Mouse (Mus musculus) liver (tissue): ENCODE measurements around the gene Acot1.
"Not testable (repeated sequence)": the region's sequence is repeated elsewhere in the genome, so short reads cannot be mapped to it uniquely, and the experiment has no call there.

Source experiments
- DNase-seq: peaks from one replicate; pipeline ENCODE4 v3.0.0-alpha.2; 2020; ENCODE audit warnings: mixed read lengths

Gene Acot1

DNA sequence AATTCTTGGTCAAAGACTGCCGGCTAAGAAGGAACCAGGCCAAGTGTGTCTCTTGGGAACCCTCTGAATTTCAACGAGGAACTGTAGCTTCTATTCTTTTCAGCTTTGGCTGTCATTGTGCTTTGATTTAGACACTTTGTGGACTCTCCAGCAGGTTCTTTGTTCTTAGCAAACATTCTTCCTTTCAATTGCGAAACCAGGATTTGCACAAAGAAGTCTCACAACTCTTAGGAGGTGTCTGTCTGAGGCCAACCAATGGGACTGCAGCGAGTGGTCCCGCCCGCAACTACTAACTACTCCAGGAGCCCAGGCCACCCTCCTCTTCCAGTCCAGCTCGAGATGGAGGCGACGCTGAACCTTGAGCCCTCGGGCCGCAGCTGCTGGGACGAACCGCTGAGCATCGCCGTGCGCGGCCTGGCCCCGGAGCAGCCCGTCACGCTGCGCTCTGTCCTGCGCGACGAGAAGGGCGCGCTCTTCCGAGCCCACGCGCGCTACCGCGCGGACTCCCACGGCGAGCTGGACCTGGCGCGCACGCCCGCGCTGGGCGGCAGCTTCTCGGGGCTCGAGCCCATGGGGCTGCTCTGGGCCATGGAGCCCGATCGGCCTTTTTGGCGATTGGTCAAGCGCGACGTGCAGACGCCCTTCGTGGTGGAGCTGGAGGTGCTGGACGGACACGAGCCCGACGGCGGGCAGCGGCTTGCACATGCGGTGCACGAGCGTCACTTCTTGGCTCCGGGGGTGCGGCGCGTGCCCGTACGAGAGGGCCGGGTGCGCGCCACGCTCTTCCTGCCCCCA is at the start of gene Acot1:
Gene Acot1, plus strand, starts transcription at position 320 of the 795 bp plus-strand sequence.
- peak; percentile 53 for DNase-seq

DNA sequence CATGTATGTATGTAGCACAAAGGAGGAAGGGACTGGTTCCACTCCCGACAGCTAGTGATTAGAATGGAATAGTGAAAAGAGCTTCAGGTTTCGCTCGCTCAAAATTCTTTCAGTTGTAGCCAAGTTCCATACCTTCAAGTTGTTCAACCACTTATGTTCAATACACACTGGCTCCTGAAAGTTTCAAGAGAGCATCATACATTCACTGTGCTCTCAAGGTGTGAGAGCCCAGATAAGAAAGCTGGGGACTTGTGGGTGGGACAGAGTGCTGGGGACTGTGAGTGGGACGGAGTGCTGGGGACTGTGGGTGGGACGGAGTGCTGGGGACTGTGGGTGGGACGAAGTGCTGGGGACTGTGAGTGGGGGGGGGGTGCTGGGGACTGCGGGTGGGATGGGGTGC is 44.1 kb upstream of the Acot1 start:
- no peak for DNase-seq

DNA sequence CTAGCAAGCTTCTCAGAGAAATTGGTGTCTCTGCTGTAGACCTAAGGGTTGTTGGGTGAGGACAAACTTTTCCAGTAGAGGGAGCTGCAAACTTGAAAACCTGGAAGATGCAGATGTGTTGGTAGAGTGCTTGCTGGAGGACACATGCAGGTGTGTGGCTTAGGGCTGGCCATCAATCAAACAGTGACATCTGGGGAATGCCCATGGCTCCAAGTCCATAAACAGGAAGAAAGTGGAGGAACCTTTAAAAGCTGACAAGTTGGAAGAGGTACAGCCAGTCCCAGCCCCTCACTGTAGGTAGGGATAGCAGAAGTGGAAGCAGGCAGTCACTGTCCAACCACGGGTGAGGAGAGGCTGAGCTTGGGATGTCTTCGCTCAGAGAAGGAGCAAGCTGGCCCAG is 37.2 kb upstream of the Acot1 start:
- DNase-seq: no peak

DNA sequence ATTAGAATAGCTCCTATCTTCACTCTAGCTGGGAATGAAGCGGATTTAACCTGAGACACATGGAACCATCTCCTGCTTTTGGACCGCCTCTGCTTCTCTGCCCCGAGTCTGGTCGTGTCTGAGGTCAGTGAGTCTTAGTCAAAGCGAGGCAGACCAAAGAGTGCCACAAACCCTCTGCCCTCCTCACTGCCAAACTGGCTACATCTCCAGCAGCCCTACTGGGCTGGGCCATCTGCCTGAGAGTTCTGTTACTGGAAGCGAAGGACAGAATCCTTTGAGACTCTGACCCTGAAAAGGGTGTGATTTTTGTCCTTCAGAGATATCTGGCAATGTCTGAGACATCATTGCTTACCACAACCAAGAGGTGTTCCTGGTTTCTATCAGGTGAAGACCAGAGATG is 30.4 kb upstream of the Acot1 start:
- DNase-seq: no peak

DNA sequence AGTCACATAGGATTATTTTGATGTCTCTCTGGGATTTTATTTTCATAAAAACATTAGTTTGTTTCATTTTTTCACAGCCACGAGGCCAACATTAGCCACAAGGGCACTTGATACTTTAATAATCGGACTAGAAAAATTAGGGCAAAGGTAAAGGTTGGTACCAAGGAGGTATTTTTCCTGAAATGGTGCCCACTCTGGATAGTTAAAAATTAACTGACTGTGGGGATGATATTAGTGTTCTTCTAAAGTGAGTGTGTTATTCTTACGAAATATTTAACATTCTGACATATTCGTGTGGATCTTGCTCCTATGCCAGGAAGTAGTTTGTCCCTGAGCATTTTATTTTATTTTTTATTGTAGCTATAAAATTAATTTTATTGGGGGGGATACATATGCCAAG is 27.7 kb upstream of the Acot1 start:
- no peak for DNase-seq

DNA sequence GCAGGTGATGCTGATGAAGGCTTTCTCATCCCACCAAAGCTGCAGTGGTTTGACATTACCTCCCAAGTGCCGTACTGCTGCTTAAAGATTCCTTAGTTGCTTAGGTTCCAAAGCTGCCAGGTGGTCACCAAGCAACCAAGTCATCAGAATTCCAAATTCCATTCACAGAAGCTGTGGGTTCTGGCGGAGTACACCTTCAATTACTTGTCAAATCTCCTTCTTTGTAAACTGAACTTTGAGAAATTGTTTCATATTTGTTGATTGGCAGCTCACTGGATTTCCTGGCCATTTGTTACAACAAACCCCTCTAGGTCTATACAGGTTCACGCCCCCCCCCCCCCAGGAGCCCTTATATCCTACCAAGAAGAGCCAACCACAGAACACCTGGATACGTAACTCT is 24.5 kb upstream of the Acot1 start, which contains the start of gene Heatr4:
Gene Heatr4, minus strand, starts transcription at position 101 of the 400 bp plus-strand sequence.
- DNase-seq: no peak

DNA sequence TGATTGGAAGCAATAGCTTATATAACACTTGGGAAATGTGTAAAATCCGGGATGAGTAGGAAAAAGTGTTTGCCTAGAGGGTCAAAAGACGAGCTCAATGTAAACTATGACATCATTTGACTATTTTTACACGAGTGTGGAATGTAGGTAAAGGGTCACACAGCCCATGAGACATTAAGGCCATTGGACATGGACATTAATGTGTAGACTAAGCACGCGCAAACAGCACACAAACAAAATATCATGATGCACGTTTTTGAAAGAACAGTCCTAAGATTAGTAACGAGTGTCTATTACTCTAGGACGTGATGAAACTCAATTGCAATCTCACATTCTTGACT is 22.1 kb upstream of the Acot1 start:
- no peak for DNase-seq

DNA sequence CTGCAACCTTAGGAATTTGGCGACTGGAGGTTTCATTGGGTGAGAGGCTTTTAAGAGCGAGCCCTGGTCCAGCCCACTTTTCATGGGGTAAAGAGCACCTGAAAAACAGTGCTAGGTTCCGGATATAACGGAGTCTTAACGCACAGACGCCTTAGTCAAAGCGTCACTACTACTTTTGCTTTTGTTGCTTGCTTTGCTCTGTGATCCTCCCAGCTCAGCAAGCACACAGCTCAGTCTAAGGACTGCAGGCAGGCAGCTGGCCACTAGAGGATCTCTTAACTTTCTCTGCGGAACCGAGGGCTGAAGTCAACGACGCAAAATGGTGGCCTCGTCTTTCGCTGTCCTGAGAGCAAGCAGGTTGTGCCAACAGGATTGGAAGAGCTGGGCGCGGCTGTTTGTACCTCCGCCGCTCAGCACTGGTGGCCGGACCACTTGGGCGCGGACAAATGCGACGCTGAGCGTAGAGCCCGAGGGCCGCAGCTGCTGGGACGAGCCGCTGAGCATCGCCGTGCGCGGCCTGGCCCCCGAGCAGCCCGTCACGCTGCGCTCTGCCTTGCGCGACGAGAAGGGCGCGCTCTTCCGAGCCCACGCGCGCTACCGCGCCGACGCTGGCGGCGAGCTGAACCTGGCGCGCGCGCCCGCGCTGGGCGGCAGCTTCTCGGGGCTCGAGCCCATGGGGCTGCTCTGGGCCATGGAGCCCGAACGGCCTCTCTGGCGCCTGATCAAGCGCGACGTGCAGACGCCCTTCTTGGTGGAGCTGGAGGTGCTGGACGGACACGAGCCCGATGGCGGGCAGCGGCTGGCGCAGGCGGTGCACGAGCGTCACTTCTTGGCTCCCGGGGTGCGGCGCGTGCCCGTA is 21.5 kb upstream of the Acot1 start, which contains the start of gene Acot2:
Gene Acot2, plus strand, starts transcription at position 279 of the 859 bp plus-strand sequence.
- peak; percentile 62 for DNase-seq

DNA sequence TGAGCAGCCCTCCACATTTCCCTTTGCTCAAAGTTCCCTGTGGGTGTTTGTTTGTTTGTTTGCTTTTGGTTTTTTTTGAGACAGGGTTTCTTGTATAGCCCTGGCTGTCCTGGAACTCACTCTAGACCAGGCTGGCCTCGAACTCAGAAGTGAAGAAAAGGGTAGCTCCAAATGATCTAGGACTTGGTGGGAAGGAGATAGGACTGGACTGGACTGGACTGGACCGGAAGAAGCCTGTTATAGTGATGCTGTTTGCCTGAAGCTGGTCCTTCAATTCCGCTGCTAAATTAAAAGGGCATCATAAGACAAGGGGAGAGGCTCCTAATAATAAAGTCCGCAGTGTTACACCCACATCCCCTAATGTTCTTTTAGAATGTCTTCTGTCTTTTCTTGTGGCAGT is 20.8 kb upstream of the Acot1 start:
- DNase-seq: no peak

DNA sequence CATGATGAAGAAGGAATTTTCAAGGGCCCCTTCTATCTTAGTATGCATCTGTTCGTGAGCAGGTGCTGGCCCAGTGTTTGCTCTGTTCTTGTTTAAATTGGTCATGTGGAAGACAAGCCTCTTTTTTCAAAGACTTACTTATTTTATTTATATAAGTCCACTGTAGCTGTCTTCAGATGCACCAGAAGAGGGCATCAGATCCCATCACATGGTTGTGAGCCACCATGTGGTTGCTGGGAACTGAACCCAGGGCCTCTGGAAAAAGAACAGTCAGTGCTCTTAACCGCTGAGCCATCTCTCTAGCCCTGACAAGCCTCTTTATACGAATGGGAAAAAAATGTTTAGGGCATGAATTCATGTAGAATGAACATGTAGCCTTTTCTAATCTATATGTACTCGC is 19.9 kb upstream of the Acot1 start:
- DNase-seq: no peak

DNA sequence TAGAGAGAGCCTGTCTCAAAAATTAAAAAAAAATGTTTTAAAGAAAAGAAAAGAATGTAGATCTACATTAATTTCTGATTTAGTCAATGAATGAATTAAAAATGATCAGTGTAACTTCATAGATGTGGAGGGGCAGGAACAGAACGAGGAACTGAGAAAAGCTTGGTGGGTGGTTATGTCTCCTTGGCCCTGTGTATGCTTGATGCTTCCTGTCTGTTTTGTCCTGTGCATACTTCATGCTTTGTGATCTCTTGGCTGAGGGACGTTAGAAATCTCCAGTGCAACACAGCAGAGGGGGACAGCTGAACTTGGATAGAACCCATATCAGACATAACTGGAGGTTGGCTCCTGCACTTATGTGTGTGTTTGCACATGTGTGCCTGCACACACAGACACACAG is 12.1 kb upstream of the Acot1 start:
- no peak for DNase-seq

DNA sequence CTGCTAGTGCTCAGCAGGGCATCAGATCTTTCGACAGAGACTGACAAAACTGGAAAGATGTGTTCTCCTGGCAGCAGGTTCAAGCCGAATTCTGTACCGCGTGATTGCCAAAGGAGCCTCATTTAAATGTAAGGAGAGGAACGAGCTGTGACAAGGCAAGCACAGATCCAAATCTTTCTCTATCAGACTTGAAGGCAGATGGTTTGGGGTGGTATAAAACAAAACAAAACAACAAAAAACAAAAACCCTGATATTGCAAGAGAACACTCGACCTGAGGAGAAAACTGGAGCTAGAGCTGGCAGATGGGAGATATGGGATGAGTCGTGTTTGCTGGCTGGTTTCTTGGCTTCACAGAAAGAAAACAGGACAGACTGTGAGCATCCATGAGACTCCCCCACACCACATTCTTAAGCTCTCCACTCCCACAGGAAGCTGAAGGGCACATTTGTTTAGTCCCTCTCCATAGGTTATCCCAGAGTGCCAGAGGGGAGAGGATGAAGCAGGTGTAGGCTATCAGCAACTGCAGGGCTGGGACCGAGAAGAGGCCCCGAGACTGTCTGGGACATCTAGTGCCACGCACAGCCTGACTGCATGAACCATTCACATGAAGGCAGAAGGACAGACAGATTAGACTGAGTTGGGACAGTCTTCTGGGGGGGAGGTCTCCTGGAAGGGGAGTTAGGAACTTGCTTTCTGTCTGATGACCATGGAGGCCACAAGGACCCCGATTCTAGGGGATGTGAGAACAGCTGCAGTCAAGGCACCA is 10.8 kb upstream of the Acot1 start:
- no peak for DNase-seq

DNA sequence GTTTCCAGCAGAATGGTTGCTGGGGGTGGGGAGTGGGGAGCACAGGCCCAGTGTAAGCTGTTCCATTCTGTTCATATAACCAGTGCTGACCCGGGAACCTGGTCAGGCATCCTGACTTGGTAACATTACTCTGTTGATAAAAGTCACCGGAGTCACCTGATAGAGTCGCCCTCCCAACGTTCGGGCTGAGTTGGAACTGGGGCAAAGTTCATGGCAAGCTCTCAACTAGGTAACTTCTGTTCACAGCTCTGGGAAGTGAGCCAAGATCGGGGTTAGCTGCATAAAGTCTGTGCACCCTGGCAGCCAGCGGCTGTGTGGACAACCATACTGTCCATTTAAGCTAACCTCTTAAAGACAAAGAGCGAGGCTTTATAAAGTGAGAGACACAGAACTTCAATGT is 10.1 kb upstream of the Acot1 start:
- peak; percentile 56 for DNase-seq

DNA sequence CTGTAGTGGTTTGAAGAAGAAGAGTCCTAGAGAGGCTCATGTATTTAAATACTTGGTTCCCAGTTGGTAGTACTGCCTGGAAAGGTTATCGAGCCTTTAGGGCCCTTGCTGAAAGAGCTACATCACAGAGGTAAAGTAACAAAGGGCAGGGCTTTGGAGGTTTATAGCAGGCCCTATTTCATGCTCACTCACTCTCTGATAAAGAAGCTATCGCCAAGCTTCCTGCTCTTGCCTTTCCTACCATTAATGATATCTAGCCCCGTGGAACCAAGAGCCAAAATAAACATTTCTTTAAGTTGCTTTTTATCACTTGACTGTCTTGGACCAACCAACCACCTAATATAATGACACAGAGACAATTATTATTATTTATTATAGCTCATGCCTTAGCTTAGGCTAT is 8.9 kb upstream of the Acot1 start:
- DNase-seq: no peak

DNA sequence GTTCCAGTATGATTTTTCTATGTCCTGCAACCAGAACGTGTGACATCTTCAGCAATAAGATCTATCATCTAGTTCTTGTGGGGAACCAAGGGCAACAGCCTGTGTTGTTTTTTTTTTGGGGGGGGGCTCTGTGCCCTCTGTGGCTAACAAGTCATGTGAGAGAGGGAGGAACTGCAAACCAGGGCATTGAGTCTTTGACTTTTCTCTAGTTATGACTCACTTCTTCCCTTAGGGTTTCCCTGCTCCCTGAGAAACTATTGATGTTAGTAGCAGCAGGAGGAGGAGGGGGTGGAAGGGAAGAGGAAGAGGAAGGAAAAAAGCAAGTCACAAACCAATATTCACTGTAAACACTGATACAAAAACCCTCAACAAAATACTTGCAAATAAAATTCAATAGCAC is 5.4 kb upstream of the Acot1 start:
- DNase-seq: no peak

DNA sequence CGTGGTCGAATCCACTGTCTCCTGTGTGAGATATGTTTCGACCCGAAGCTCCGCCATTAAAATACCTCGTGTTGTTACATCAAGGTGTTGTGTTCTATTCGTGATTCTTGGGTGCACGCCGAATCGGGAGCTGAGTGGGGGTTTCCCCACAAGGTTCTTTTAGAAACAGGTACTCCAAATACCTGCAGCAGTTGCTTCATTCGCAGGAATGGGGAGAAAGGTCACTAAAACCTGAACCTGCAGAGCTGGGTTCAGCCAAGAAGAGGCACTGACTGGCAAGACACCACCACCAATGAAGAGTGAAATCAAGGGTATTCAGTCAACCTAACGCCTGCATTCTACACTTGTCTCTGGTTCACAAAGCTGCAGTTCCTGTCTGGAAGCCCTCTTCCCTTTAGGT is 1.0 kb upstream of the Acot1 start:
- no peak for DNase-seq

DNA sequence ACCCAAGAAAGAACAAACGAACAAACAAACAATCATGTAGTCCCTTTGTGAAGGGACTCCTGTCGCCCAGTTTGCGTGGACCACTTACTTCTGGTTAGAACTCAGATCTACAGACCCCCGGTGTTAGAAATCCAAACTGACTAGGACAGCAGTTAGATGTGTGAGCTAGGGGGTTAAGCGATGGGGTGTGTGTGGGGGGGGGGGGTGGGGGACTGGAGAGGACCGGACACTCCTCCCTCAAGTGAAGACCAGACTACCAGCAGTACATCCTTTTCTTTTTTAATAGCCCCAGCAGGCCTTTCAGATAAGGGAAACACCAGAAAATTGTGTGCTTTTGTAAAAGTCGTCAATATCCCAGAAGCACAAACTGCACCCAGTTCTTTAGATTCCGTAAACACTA is 561 bp upstream of the Acot1 start:
- no peak for DNase-seq

DNA sequence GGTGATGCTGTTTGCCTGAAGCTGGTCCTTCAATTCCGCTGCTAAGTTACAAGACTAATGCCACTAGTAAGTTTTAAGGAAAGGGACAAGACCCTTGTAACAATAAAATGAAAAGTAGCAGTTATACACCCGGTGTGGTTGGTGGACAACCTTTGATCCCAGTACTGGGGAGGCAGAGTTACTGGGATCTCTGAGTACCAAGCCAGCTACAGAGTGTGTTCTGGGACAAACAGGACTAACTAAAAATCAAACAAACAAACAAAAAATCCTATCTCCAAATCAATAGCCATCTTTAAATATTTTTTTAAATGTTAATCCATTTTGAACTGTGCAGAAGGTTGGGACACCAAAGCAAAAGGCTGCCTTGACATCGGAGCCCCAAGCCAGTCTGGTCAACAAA is 911 bp downstream of the Acot1 start:
- DNase-seq: no peak

DNA sequence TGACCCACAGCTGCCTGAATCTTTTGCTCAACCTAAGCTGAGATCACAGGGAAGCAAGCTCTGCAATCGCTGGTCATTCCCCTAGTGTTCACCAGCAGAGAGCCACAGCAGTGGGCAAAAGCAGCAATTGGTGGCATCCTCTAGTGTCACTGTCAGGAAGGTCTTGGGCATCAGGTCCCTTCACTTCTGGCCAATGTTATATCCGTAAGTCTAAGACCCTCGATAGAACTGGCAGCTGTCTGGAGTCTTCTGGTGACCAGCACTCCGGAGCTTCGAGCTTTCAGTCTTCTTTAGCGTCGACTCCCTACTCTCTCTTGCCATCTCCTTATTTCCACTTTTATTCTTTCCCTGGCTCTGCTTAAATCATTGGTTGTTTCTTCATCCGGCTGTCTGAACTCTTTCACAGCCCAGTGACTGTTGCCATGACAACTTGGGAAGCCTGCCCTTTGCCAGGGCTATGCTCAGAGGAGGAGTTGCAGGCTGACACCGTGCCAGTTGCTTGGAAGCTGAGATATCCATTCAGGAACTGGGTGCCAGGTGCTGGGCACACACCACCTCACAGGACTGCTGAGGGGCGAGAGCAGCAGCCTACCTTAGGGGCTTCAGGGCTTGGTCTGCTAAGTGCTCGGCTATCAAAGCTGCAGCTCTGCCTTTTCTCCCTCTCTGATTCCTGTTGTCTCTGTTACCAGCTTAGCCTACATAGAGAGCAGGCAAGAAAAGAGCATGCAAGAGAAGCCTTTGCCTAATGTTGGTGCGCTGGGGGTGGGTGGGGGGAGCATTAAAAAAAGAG is 2.2 kb downstream of the Acot1 start:
- DNase-seq: peak; percentile 16

DNA sequence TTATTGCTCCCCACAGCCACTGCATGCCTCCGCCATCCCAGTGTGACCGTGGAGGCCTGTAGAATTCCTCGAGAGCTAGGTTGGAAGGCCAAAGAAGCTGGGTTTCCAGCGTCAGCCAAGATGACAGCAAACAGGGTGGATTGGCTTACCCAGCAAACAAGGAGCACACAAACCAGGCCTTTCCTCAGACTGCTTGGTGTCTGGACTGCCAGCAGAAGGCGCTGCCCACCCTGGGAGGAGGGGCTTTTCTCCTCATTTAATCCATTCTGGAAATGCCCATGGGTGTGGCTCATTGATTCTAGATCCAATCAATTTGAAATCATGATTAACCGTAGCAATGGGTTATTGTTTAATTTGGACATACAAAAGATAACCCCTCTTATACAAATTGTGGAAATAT is 3.8 kb downstream of the Acot1 start:
- no peak for DNase-seq

DNA sequence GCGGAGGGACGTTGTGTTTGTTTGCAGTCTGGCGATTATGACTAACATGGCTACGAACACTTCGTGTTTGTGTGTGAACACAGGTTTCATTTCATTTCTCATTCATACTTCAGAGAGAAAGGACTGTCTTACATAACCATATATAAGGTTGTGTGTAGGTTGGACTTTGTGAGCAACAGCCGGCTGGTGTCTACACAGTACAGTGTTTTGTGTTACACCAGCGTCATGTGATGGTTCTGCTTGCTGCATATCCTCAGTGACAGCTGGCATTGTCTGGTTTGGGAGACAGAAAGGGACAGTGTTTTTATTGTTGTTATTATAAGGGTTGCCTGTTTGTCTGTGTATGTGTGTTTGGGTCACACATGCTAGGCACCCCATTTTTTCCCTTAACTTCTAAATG is 4.4 kb downstream of the Acot1 start:
- no peak for DNase-seq

DNA sequence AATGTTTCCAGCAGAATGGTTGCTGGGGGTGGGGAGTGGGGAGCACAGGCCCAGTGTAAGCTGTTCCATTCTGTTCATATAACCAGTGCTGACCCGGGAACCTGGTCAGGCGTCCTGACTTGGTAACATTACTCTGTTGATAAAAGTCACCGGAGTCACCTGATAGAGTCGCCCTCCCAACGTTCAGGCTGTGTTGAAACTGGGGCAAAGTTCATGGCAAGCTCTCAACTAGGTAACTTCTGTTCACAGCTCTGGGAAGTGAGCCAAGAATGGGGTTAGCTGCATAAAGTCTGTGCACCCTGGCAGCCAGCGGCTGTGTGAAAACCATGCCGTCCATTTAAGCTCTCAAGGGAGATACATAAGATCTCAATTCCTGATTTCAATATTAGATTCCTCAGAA is 11.2 kb downstream of the Acot1 start:
- DNase-seq: peak; percentile 55

DNA sequence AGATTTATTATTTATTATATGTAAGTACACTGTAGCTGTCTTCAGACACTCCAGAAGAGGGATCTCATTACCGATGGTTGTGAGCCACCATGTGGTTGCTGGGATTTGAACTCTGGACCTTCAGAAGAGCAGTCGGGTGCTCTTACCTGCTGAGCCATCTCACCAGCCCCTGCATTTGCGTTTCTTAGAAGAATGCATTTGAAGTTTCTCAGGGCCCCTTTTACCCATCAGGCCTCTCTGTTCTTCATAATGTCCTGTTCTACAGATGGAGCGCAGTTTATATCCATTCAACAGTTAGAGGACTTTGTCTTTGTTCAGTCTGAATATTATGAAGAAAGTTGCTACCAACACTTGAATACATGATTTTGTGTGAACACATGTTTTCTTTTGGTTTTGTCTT is 13.0 kb downstream of the Acot1 start:
- DNase-seq: not testable (repeated sequence)
